Mouse (Mus musculus): ENCODE results near the gene Dolpp1. TPM values are rescaled to one million over a fixed set of nuclear protein-coding genes. Genes with fewer than 3 reads are reported as not detected.

Gene Dolpp1
- total RNA-seq (2021) = 10 to 100 TPM; 25.8 to 26.8 TPM
- long read RNA-seq, experiment 1, transcript Dolpp1-201 (8 exons, 2,251 nt) = major isoform, 17 of 27 reads
- long read RNA-seq, experiment 1, partial matches to known transcripts = 4 of 27 reads
- long read RNA-seq, experiment 1, other reads (novel, unspliced or antisense) = 5 of 27 reads
- long read RNA-seq, experiment 2, transcript Dolpp1-201 (8 exons, 2,251 nt) = major isoform, 15 of 29 reads
- long read RNA-seq, experiment 2, partial matches to known transcripts = 0 of 29 reads
- long read RNA-seq, experiment 2, other reads (novel, unspliced or antisense) = 10 of 29 reads

DNA sequence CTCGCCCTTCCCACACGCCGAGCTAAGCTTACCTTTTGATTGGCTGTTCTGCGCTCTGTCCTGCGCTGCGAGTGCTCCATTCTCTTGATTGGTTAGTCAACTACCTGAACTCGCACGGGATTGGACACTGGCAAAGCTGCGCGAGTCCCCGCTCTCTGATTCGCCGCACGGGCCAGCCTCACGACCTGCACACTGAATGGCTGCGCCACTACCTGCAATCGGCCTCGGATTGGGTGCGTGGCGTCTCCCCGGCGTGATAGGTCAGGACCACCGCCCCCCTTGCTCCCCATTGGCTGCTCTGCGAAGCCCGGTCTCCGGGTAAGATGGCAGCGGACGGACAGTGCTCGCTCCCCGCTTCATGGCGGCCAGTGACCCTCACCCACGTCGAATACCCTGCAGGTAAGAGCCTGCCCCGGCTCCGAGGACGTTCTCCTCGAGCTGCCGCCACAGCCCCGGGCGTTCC, at the start of gene Dolpp1:
Dolpp1 (plus strand) TSS at position 141 of the 463 bp plus-strand sequence.
- TF ChIP-seq CTCF (IDR thresholded peaks at IDR 0.05) = no peak
- intact Hi-C loops (cut with DNase I) = no loop called here
- Histone ChIP-seq H3K4me3 (peak within 1 kb of the TSS; percentile 98), H3K27ac (peak within 1 kb of the TSS; percentile 92)
- peak; percentile 97 to 98 for DNase-seq (ENCODE audit: extremely low spot score in 1 of 2, low spot score in 2 of 2)

DNA sequence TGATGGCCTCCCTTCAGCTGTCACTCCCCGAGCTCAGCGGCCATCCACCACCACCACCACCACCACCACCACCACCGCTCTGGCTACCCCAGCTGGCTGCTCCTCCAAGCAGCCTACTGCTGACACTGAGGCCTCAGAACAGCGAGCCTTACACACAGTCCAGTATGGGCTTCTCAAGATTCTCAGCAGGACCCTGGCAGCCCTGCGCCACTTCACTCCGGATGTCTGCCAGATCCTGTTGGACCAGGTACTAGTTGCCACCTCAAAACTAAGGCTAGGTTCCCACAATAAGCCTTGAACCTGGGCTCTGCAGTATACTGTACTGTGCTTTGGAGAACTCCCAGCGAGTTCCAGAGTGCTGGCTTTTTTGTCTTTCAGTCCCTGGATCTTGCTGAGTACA, 49.5 kb upstream of the Dolpp1 start:
- intact Hi-C loops (cut with DNase I) = no loop called here
- Histone ChIP-seq H3K4me3 (no peak overlapping the region), H3K27ac (no peak overlapping the region)
- no peak for TF ChIP-seq CTCF (IDR thresholded peaks at IDR 0.05)
- DNase-seq (ENCODE audit: extremely low spot score in 1 of 2, low spot score in 2 of 2) = no peak

DNA sequence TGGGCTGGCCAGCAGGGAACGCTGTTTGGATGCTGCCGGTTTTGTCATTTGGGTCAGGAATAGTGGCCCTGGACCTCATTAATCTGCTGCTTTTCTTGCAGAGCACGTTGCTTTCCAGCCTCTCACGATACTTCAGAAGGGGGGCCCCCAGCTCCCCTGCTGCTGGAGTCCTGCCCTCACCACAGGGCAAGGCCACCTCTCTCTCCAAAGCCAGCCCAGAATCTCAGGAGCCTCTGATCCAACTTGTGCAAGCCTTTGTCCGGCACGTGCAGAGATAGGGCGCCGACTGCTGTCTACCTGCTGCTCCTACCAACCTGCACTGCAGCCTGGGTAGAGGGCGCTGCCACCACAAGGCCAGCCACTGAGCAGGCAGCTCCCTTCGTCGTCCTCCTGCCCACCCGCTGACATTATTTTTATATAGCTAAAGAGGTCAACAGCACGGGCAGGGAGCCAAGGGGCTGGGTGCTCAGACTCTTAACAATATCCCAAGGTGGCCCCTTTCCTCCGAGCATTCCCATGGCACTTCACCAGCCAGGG, 48.4 kb upstream of the Dolpp1 start:
- peak in 1 of 2 experiments; percentile 28 for DNase-seq (ENCODE audit: extremely low spot score in 1 of 2, low spot score in 2 of 2)
- Histone ChIP-seq H3K4me3 (no peak overlapping the region), H3K27ac (peak overlapping the region; percentile 53)
- intact Hi-C loops (cut with DNase I) = no loop called here
- no peak; the same call in none of the 2 replicates for TF ChIP-seq CTCF (IDR thresholded peaks at IDR 0.05)

DNA sequence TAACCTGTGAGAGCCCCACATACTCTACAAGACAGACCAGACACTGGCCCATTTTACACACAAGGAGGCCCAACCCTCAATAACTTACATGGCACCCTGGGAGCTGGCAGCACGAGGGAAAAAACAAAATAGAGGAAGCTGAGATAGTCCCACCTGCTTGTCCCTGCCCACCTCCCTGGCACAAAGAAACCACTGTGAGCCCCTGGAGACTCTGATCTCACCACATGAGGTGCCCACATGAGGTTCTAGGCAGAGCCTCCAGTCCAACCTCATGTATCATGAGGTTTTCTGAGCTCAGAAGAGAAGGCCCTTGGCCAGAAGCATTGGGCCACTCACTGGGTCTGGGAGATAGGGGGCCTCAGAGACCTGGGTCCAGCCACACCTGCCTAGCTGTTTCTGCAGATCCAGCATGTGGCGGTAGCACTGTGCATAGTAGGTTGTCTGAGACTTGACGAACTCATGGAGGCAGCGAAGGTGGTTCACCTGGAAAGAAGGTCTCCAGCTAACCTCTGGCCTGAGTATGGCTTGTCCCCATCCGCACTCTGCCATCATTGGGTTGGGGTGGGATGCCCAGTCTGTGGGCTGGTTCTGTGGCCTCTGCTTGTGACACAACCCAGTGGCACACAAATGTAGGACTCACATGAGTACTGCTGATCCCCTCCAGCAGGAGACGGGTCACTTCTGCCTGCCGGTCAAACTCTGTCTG, 45.9 kb upstream of the Dolpp1 start:
- H3K27ac ChIP-seq = no peak overlapping the region
- DNase-seq (ENCODE audit: extremely low spot score in 1 of 2, low spot score in 2 of 2) = no peak
- no peak for TF ChIP-seq CTCF (IDR thresholded peaks at IDR 0.05)
- intact Hi-C loops (cut with DNase I) = no loop called here
- H3K4me3 ChIP-seq = no peak overlapping the region

DNA sequence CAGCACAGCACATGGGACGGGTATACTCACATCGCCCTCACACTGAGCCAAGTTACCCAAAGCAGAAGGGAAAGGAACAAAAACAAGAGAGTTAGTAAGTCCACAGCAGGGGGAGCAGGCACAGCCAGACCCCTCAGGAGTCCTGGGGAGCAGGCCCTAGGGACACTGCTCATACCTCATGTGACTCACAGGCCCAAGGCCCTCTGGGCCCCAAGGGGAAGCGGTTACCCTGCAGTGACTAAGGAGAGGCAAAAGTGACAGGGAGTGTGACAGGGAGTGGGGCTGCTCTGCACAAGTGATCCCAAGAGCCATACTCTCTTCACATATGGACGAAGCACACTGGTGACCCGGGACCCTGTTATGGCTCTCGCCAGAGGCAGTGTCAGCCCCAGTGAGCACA, 42.9 kb upstream of the Dolpp1 start:
- intact Hi-C loops (cut with DNase I) = no loop called here
- no peak overlapping the region for H3K4me3 ChIP-seq
- no peak overlapping the region for H3K27ac ChIP-seq
- no peak for DNase-seq (ENCODE audit: extremely low spot score in 1 of 2, low spot score in 2 of 2)
- TF ChIP-seq CTCF (IDR thresholded peaks at IDR 0.05) = no peak

DNA sequence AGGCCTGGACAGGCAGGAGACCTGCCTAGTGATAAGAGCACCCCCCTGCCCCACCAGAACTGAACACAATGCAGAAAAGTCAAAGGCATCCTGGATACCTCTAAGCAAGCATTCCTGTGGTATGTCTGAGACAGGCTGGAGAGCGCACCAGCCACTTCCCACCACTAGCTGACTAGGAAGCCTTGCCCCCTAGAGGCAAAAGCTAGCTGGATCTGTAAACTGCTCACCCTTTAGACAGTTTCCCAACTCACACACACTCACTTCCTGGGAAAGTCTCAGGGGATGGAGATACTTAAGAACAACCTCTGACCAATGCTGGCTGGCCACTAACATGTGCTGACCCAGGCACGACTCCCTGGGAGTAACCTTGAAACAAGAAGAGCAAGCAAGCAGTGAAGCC, 40.9 kb upstream of the Dolpp1 start:
- no peak overlapping the region for H3K27ac ChIP-seq
- intact Hi-C loops (cut with DNase I) = no loop called here
- no peak overlapping the region for H3K4me3 ChIP-seq
- peak; percentile 40 for TF ChIP-seq CTCF (IDR thresholded peaks at IDR 0.05)
- no peak for DNase-seq (ENCODE audit: extremely low spot score in 1 of 2, low spot score in 2 of 2)

DNA sequence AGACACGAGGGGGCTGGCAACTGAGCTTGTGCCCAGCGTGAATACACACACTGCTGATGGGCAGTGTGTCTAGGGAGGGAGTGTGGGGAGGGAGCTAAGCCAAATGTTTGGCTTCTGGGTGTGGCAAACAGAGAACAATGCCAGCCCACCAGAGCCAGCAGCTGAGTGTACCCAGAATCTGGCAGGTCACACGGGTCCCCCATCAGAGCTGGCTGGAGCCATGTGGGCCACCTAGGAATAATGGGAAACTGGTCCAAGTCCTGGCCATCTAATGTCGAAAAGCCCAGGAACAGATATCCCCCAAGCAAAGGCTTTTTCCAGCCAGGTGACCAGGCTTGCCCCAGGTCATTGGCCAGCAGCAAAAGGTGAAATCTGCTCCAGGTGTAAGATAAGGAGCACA, 36.2 kb upstream of the Dolpp1 start:
- H3K27ac ChIP-seq = peak overlapping the region; percentile 55
- intact Hi-C loops (cut with DNase I) = no loop called here

DNA sequence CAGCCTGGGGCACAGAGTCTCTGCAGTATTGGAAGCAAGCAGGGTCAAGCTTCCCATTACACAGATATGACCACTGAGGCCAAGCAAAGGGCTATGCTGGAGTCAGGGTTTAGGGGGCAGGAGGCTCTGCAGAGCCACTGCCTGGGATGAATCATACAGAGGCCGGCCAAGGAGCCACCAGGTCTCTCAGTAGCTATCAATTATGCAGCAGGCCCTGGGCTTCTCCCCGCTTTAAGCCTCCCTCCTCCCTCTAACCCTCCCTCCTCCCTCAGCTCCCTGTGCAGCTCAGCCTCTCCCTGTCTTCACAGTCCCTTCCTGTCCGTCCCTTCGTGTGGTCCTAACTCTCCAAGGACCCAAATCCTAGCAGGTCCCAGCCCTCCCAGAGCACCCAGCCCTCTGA, 35.8 kb upstream of the Dolpp1 start:
- DNase-seq (ENCODE audit: extremely low spot score in 1 of 2, low spot score in 2 of 2) = no peak
- no peak for TF ChIP-seq CTCF (IDR thresholded peaks at IDR 0.05)
- Histone ChIP-seq H3K4me3 (no peak overlapping the region; the same call in 1 of the 2 replicates), H3K27ac (peak overlapping the region; percentile 60)
- intact Hi-C loops (cut with DNase I) = no loop called here

More for the DNA sequence above, 36.2 kb upstream of the Dolpp1 start:
- no peak for DNase-seq (ENCODE audit: extremely low spot score in 1 of 2, low spot score in 2 of 2)
- TF ChIP-seq CTCF (IDR thresholded peaks at IDR 0.05) = no peak
- no peak overlapping the region for H3K4me3 ChIP-seq

DNA sequence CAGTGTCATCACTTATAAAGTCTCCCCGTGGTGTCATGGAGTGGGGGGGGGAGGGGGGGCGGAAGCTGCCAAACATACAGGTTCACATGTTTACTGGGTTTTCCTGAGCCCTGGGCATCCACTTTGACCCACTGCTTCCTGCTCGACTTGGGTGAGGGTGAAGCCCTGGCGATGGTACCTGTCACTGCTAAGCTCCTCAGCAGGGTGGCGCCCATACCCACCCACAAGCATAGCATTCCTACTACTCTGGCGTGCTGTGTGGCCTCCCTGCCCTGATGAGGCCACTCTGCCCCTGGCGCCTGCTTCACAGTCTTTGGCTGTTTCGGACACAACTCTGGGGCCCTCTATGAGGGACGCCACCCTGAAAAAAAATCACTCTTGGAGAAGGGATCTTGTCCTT, 35.1 kb upstream of the Dolpp1 start:
- DNase-seq (ENCODE audit: extremely low spot score in 1 of 2, low spot score in 2 of 2) = no peak
- intact Hi-C loops (cut with DNase I) = no loop called here
- H3K27ac ChIP-seq = peak overlapping the region; percentile 83
- no peak for TF ChIP-seq CTCF (IDR thresholded peaks at IDR 0.05)
- peak overlapping the region; percentile 97 for H3K4me3 ChIP-seq

DNA sequence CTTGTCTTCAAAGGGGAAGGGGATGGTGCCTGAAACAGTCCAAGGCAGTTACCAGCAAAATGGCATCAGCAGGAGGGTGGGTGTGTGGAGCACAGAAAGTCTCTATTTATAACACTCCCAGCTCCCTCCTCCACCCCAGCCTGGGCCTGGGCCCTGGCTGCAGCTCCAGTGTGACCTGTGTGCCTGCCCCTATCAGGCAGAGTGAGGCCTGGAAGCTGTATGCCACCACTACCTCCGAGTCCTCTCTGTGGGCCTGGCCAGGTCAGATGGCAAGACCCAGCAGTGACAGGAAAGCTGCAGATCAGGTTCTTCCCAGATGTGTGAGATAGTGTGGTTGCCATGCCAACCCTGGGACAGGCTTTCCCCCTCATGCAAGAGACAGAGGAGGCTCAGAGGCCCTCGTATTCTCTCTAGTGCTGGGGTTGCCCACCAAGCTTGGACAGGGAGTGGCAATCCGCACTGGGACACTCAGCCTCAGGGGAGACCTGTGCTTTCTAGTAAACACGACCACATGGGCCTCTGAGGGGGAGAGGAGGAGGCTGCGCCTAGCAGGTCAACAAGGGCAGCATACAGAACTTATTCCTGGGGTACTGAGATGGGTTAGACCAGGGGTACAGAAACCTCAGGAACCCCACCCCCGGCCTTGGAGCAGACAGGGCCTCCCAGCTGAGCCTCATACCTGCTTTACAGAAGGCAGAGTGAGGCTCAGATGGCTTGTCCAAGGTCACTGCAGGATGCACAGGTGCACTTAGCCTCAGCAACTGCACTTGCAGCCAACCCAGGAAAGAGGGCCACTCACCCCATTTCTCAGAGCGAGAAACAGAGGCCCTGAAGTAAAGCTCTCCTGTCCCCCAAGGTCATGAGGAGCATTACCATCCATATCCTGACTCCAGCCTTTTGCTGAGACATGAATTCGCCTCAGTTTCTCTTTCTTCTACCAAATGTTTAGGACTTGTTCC, 34.2 kb upstream of the Dolpp1 start:
- DNase-seq (ENCODE audit: extremely low spot score in 1 of 2, low spot score in 2 of 2) = no peak
- intact Hi-C loops (cut with DNase I) = no loop called here
- H3K27ac ChIP-seq = peak overlapping the region; percentile 83

More for the DNA sequence above, 34.2 kb upstream of the Dolpp1 start:
- TF ChIP-seq CTCF (IDR thresholded peaks at IDR 0.05) = no peak
- H3K4me3 ChIP-seq = peak overlapping the region; percentile 97

Data from left cerebral cortex, adult 2 months (tissue).